ENCODE assay signal across 23 mouse cellular contexts in genomic region chr10:112177027-112177426, GRCm38 (mm10). TPM values are rescaled to one million over a fixed set of nuclear protein-coding genes. Genes with fewer than 3 reads are reported as not detected.
A peak's percentile ranks its signal among the peaks of the same experiment; 100 is the strongest.
DNase-seq lines count a peak whose midpoint lies in the region; ATAC-seq and TF ChIP-seq lines count a peak whose summit lies in the region.
"Not testable (repeated sequence)": the region's sequence is repeated elsewhere in the genome, so short reads cannot be mapped to it uniquely, and the experiment has no call there.
"Had no signal": no experiment of that assay in that cellular context is flagged by ENCODE, and none has a peak within 500 bp of the region (broad histone marks: within the 10 kb centered on the region; RNA-seq: fewer than 3 reads in every experiment).

No protein-coding gene starts in this region.

- not testable (repeated sequence) for H3K9me3 ChIP-seq in forebrain, embryonic 14.5 days (replicated peaks; ENCODE audit: control insufficient read depth, low read length); hindbrain, embryonic 14.5 days (ENCODE audit: control insufficient read depth, low read length); kidney, embryonic 14.5 days (ENCODE audit: control insufficient read depth, low read length); midbrain, embryonic 11.5 days (ENCODE audit: control insufficient read depth, low read length); midbrain, embryonic 16.5 days (replicated peaks; ENCODE audit: control insufficient read depth, low read length, poor library complexity, severe bottlenecking); neural tube, embryonic 14.5 days (ENCODE audit: control insufficient read depth, low read length)

- TF ChIP-seq CTCF in brain, embryonic 14.5 days (IDR thresholded peaks at IDR 0.05; ENCODE audit: borderline replicate concordance, extremely low read depth, insufficient read depth, insufficient read length) = not testable (repeated sequence)

- H3K36me3 ChIP-seq in forebrain, embryonic 14.5 days (ENCODE audit: control insufficient read depth, insufficient read depth, low read length); hindbrain, embryonic 14.5 days (replicated peaks; ENCODE audit: control insufficient read depth, insufficient read depth); kidney, embryonic 14.5 days (ENCODE audit: control insufficient read depth, insufficient read depth, low read length); midbrain, embryonic 11.5 days (ENCODE audit: control insufficient read depth, insufficient read depth, low read length); midbrain, embryonic 16.5 days (ENCODE audit: control insufficient read depth, insufficient read depth, low read length); neural tube, embryonic 14.5 days (ENCODE audit: control insufficient read depth, insufficient read depth, low read length): not testable (repeated sequence)

- WGBS in forebrain, embryonic 14.5 days = 36% methylated on average over 13 of the region's 13 CpGs
- 32% methylated on average over 13 of the region's 13 CpGs for WGBS in hindbrain, embryonic 14.5 days
- WGBS in kidney, embryonic 14.5 days = 25% methylated on average over 13 of the region's 13 CpGs
- 36% methylated on average over 11 of the region's 13 CpGs for WGBS in midbrain, embryonic 11.5 days
- WGBS in midbrain, embryonic 16.5 days = 25% methylated on average over 13 of the region's 13 CpGs
- WGBS in neural tube, embryonic 14.5 days = 18% methylated on average over 13 of the region's 13 CpGs

- H3K9ac ChIP-seq in forebrain, embryonic 14.5 days (ENCODE audit: low read length); kidney, embryonic 14.5 days (ENCODE audit: low read depth, low read length); midbrain, embryonic 11.5 days (ENCODE audit: low read length); midbrain, embryonic 16.5 days (ENCODE audit: low read depth, low read length); neural tube, embryonic 14.5 days (replicated peaks; ENCODE audit: low read depth, low read length): not testable (repeated sequence)
- peak overlapping the region; percentile 28; the same call in 1 of the 2 replicates for H3K9ac ChIP-seq in hindbrain, embryonic 14.5 days

- peak; percentile 31 for DNase-seq in brain, embryonic 14.5 days (ENCODE audit: low read depth)
- DNase-seq in forebrain, embryonic 14.5 days (ENCODE audit: low spot score); hindbrain, embryonic 14.5 days (ENCODE audit: low spot score); midbrain, embryonic 11.5 days (ENCODE audit: low spot score, missing footprints): not testable (repeated sequence)

- ATAC-seq in forebrain, embryonic 14.5 days = peak; percentile 65; the same call in 1 of the 2 replicates
- ATAC-seq in hindbrain, embryonic 14.5 days (ENCODE audit: low FRiP score) = not testable (repeated sequence)
- ATAC-seq in kidney, embryonic 14.5 days (ENCODE audit: low FRiP score, low TSS enrichment) = peak; percentile 32; the same call in 1 of the 2 replicates
- ATAC-seq in midbrain, embryonic 11.5 days (ENCODE audit: low FRiP score) = peak; percentile 65; the same call in 1 of the 2 replicates
- ATAC-seq in midbrain, embryonic 16.5 days = peak; percentile 86
- peak; percentile 69; the same call in 1 of the 2 replicates for ATAC-seq in neural tube, embryonic 14.5 days (ENCODE audit: low read depth)

- H3K27me3 ChIP-seq in forebrain, embryonic 14.5 days (replicated peaks; ENCODE audit: control insufficient read depth, insufficient read depth, low read length); hindbrain, embryonic 14.5 days (ENCODE audit: control insufficient read depth, insufficient read depth, low read length); kidney, embryonic 14.5 days (ENCODE audit: control insufficient read depth, insufficient read depth, low read length); midbrain, embryonic 11.5 days (ENCODE audit: control insufficient read depth, insufficient read depth, low read length); midbrain, embryonic 16.5 days (ENCODE audit: control insufficient read depth, insufficient read depth, low read depth, low read length); neural tube, embryonic 14.5 days (ENCODE audit: control insufficient read depth, insufficient read depth, low read length): not testable (repeated sequence)

- not testable (repeated sequence) for H3K4me3 ChIP-seq in forebrain, embryonic 14.5 days (ENCODE audit: low read depth, low read length); kidney, embryonic 14.5 days (ENCODE audit: low read length); midbrain, embryonic 11.5 days (ENCODE audit: low read depth, low read length); midbrain, embryonic 16.5 days (ENCODE audit: low read depth, low read length); neural tube, embryonic 14.5 days (ENCODE audit: low read depth, low read length)
- 0 out of 2 replicates have a peak overlapping the region, but pooled peaks have one; percentile 5 for H3K4me3 ChIP-seq in hindbrain, embryonic 14.5 days (replicated peaks; ENCODE audit: low read length)

- not testable (repeated sequence) for H3K27ac ChIP-seq in forebrain, embryonic 14.5 days (ENCODE audit: low read depth, low read length); hindbrain, embryonic 14.5 days; kidney, embryonic 14.5 days (ENCODE audit: low read depth, low read length); midbrain, embryonic 11.5 days (ENCODE audit: low read depth, low read length); midbrain, embryonic 16.5 days (ENCODE audit: low read length); neural tube, embryonic 14.5 days (ENCODE audit: low read depth, low read length)

- TF ChIP-seq POLR2A in brain, embryonic 14.5 days (IDR thresholded peaks at IDR 0.05; ENCODE audit: borderline replicate concordance, extremely low read depth, insufficient read depth, insufficient read length, poor library complexity, severe bottlenecking) = not testable (repeated sequence)

- H3K4me1 ChIP-seq in forebrain, embryonic 14.5 days (ENCODE audit: control insufficient read depth, insufficient read depth, low read length); hindbrain, embryonic 14.5 days (replicated peaks; ENCODE audit: control insufficient read depth, insufficient read depth, low read length); kidney, embryonic 14.5 days (ENCODE audit: control insufficient read depth, insufficient read depth, low read length); midbrain, embryonic 11.5 days (ENCODE audit: control insufficient read depth, insufficient read depth, low read length); midbrain, embryonic 16.5 days (ENCODE audit: control insufficient read depth, insufficient read depth, low read length); neural tube, embryonic 14.5 days (ENCODE audit: control insufficient read depth, insufficient read depth, low read length): not testable (repeated sequence)

- H3K4me2 ChIP-seq in forebrain, embryonic 14.5 days (ENCODE audit: low read length); kidney, embryonic 14.5 days (replicated peaks; ENCODE audit: low read depth, low read length); midbrain, embryonic 11.5 days; neural tube, embryonic 14.5 days (ENCODE audit: low read depth, low read length): not testable (repeated sequence)
- peak overlapping the region; percentile 29 for H3K4me2 ChIP-seq in hindbrain, embryonic 14.5 days (replicated peaks)
- H3K4me2 ChIP-seq in midbrain, embryonic 16.5 days (ENCODE audit: low read length) = peak overlapping the region; percentile 39

RNA-seq across cellular contexts. Expression of gene Caps2, which starts 13.6 kb away (rescaled TPM):
- polyA plus RNA-seq in brain, embryonic 14.5 days (2012; rRNA removed) = 0.32 and 0.53 TPM in 2 replicates
- polyA plus RNA-seq in forebrain, embryonic 14.5 days (2014; fragmentation: Nextera tagmentation; extraction: Ambion mirVana) = 0.22 and 0.58 TPM in 2 replicates
- 0.53 and 0.96 TPM in 2 replicates for polyA plus RNA-seq in hindbrain, embryonic 14.5 days (2014; fragmentation: Nextera tagmentation; extraction: Ambion mirVana)
- 0.77 and 0.95 TPM in 2 replicates for polyA plus RNA-seq in kidney, embryonic 14.5 days (2014; fragmentation: Nextera tagmentation; extraction: Ambion mirVana)
- polyA plus RNA-seq in midbrain, embryonic 11.5 days (2014; fragmentation: Nextera tagmentation; extraction: Ambion mirVana) = 0.40 and 0.51 TPM in 2 replicates
- polyA plus RNA-seq in midbrain, embryonic 16.5 days (2015; fragmentation: Nextera tagmentation; extraction: Ambion mirVana) = 0.45 and 0.75 TPM in 2 replicates
- 0.81 and 1.0 TPM in 2 replicates for polyA plus RNA-seq in neural tube, embryonic 14.5 days (2014; fragmentation: Nextera tagmentation; extraction: Ambion mirVana)
- polyA plus RNA-seq: G1E; liver, adult 2 months; liver, embryonic 15.5 days; spleen, adult 2 months had no signal

RNA-seq across cellular contexts. Expression of gene Glipr1l3, which starts 16.9 kb away (rescaled TPM):
- polyA plus RNA-seq in brain, embryonic 14.5 days (2012; rRNA removed) = 0.10 and 0.24 TPM in 2 replicates
- polyA plus RNA-seq in forebrain, embryonic 14.5 days (2014; fragmentation: Nextera tagmentation; extraction: Ambion mirVana) = 0.66 TPM in 1 of 2 replicates, not detected in the other
- 0.29 and 0.48 TPM in 2 replicates for polyA plus RNA-seq in hindbrain, embryonic 14.5 days (2014; fragmentation: Nextera tagmentation; extraction: Ambion mirVana)
- not detected in 2 replicates for polyA plus RNA-seq in kidney, embryonic 14.5 days (2014; fragmentation: Nextera tagmentation; extraction: Ambion mirVana)
- 0.15 TPM in 1 of 2 replicates, not detected in the other for polyA plus RNA-seq in midbrain, embryonic 11.5 days (2014; fragmentation: Nextera tagmentation; extraction: Ambion mirVana)
- polyA plus RNA-seq in midbrain, embryonic 16.5 days (2015; fragmentation: Nextera tagmentation; extraction: Ambion mirVana) = 0.56 and 0.63 TPM in 2 replicates
- polyA plus RNA-seq in neural tube, embryonic 14.5 days (2014; fragmentation: Nextera tagmentation; extraction: Ambion mirVana) = 0.31 TPM in 1 of 2 replicates, not detected in the other
- polyA plus RNA-seq: embryonic facial prominence, embryonic 13.5 days; forebrain, embryonic 10.5 days; frontal cortex, adult 2 months; G1E; heart, embryonic 11.5 days; heart, embryonic 16.5 days; hindbrain, embryonic 12.5 days; intestine, embryonic 16.5 days; limb, embryonic 10.5 days; liver, adult 2 months; liver, embryonic 15.5 days; lung, embryonic 14.5 days; midbrain, embryonic 10.5 days; myocyte; spleen, adult 2 months; stomach, postnatal 0 days had no signal
